Mouse (Mus musculus): Measurements from ENCODE around the gene Lhx9.
A peak's percentile ranks its signal among the peaks of the same experiment; 100 is the strongest.
"Not testable (repeated sequence)": the region's sequence is repeated elsewhere in the genome, so short reads cannot be mapped to it uniquely, and the experiment has no call there.

Gene Lhx9

GRCm38 (mm10) chr1:138848511-138849109 is at the start of gene Lhx9:
Gene Lhx9 (minus strand): TSS chr1:138848577.
- no peaks in the 10 kb centered on the region for H3K36me3 ChIP-seq (ENCODE audit: insufficient read depth, low read length)
- no peaks in the 10 kb centered on the region for H3K9me3 ChIP-seq (ENCODE audit: low read length)
- peaks cover 45% of the 10 kb centered on the region for H3K4me1 ChIP-seq (replicated peaks; ENCODE audit: low read depth, low read length)
- peaks cover 89% of the 10 kb centered on the region for H3K27me3 ChIP-seq (ENCODE audit: insufficient read depth, low read length)
- peak within 1 kb of the TSS; percentile 74 for H3K4me3 ChIP-seq (replicated peaks; ENCODE audit: low read length)
- TF ChIP-seq POU5F1 (IDR thresholded peaks at IDR 0.05; ENCODE audit: borderline replicate concordance, low read length) = no peak
- TF ChIP-seq CTCF (conservative IDR thresholded peaks at IDR 0.05; ENCODE audit: low read length) = no peak
- no peak for TF ChIP-seq NANOG (IDR thresholded peaks at IDR 0.05; ENCODE audit: borderline replicate concordance, low read length)

GRCm38 (mm10) chr1:138896088-138896487 is 47.7 kb upstream of the Lhx9 start:
- no peaks in the 10 kb centered on the region for H3K27me3 ChIP-seq (ENCODE audit: insufficient read depth, low read length)
- no peaks in the 10 kb centered on the region for H3K36me3 ChIP-seq (ENCODE audit: insufficient read depth, low read length)
- TF ChIP-seq POU5F1 (IDR thresholded peaks at IDR 0.05; ENCODE audit: borderline replicate concordance, low read length) (no peak), CTCF (conservative IDR thresholded peaks at IDR 0.05; ENCODE audit: low read length) (no peak), NANOG (IDR thresholded peaks at IDR 0.05; ENCODE audit: borderline replicate concordance, low read length) (no peak)
- H3K4me1 ChIP-seq (replicated peaks; ENCODE audit: low read depth, low read length) = no peaks in the 10 kb centered on the region
- H3K9me3 ChIP-seq (ENCODE audit: low read length) = no peaks in the 10 kb centered on the region
- no peak overlapping the region for H3K4me3 ChIP-seq (replicated peaks; ENCODE audit: low read length)

- no peaks in the 10 kb centered on the region for H3K36me3 ChIP-seq (ENCODE audit: insufficient read depth, low read length)
- H3K4me3 ChIP-seq (replicated peaks; ENCODE audit: low read length) = no peak overlapping the region
- H3K27me3 ChIP-seq (ENCODE audit: insufficient read depth, low read length) = no peaks in the 10 kb centered on the region
- peaks cover 15% of the 10 kb centered on the region for H3K9me3 ChIP-seq (ENCODE audit: low read length)
- 0 out of 2 replicates have a peak, but pooled peaks cover 3% of the 10 kb centered on the region for H3K4me1 ChIP-seq (replicated peaks; ENCODE audit: low read depth, low read length)
- TF ChIP-seq POU5F1 (IDR thresholded peaks at IDR 0.05; ENCODE audit: borderline replicate concordance, low read length) (no peak), NANOG (IDR thresholded peaks at IDR 0.05; ENCODE audit: borderline replicate concordance, low read length) (no peak), CTCF (conservative IDR thresholded peaks at IDR 0.05; ENCODE audit: low read length) (no peak)
Measured at GRCm38 (mm10) chr1:138877470-138878254, 29.3 kb upstream of the Lhx9 start.

GRCm38 (mm10) chr1:138876371-138877045 is 28.1 kb upstream of the Lhx9 start:
- H3K36me3 ChIP-seq (ENCODE audit: insufficient read depth, low read length) = no peaks in the 10 kb centered on the region
- H3K4me3 ChIP-seq (replicated peaks; ENCODE audit: low read length) = 0 out of 2 replicates have a peak overlapping the region, but pooled peaks have one; percentile 7
- H3K27me3 ChIP-seq (ENCODE audit: insufficient read depth, low read length) = no peaks in the 10 kb centered on the region
- peaks cover 15% of the 10 kb centered on the region for H3K9me3 ChIP-seq (ENCODE audit: low read length)
- H3K4me1 ChIP-seq (replicated peaks; ENCODE audit: low read depth, low read length) = 0 out of 2 replicates have a peak, but pooled peaks cover 3% of the 10 kb centered on the region
- TF ChIP-seq CTCF (conservative IDR thresholded peaks at IDR 0.05; ENCODE audit: low read length) (no peak), POU5F1 (IDR thresholded peaks at IDR 0.05; ENCODE audit: borderline replicate concordance, low read length) (no peak), NANOG (IDR thresholded peaks at IDR 0.05; ENCODE audit: borderline replicate concordance, low read length) (no peak)

GRCm38 (mm10) chr1:138856101-138856950 is 7.9 kb upstream of the Lhx9 start, which contains the start of gene 2310009B15Rik:
Gene 2310009B15Rik (minus strand): TSS chr1:138856852.
- peaks cover 13% of the 10 kb centered on the region for H3K4me1 ChIP-seq (replicated peaks; ENCODE audit: low read depth, low read length)
- not testable (repeated sequence) for H3K9me3 ChIP-seq (ENCODE audit: low read length); H3K36me3 ChIP-seq (ENCODE audit: insufficient read depth, low read length)
- peaks cover 14% of the 10 kb centered on the region for H3K27me3 ChIP-seq (ENCODE audit: insufficient read depth, low read length)
- H3K4me3 ChIP-seq (replicated peaks; ENCODE audit: low read length) = peak within 1 kb of the TSS; percentile 73

GRCm38 (mm10) chr1:138850823-138851222 is 2.4 kb upstream of the Lhx9 start:
- Histone ChIP-seq H3K4me1 (replicated peaks; ENCODE audit: low read depth, low read length) (peaks cover 41% of the 10 kb centered on the region), H3K27me3 (ENCODE audit: insufficient read depth, low read length) (peaks cover 67% of the 10 kb centered on the region), H3K4me3 (replicated peaks; ENCODE audit: low read length) (no peak overlapping the region), H3K36me3 (ENCODE audit: insufficient read depth, low read length) (peaks cover 5% of the 10 kb centered on the region; the same call in 1 of the 2 replicates), H3K9me3 (ENCODE audit: low read length) (no peaks in the 10 kb centered on the region)
- TF ChIP-seq CTCF (conservative IDR thresholded peaks at IDR 0.05; ENCODE audit: low read length) = no peak
- TF ChIP-seq NANOG (IDR thresholded peaks at IDR 0.05; ENCODE audit: borderline replicate concordance, low read length) = no peak
- TF ChIP-seq POU5F1 (IDR thresholded peaks at IDR 0.05; ENCODE audit: borderline replicate concordance, low read length) = no peak

- H3K9me3 ChIP-seq (ENCODE audit: low read length) = no peaks in the 10 kb centered on the region
- H3K27me3 ChIP-seq (ENCODE audit: insufficient read depth, low read length) = peaks cover 73% of the 10 kb centered on the region
- peaks cover 40% of the 10 kb centered on the region for H3K4me1 ChIP-seq (replicated peaks; ENCODE audit: low read depth, low read length)
- TF ChIP-seq NANOG (IDR thresholded peaks at IDR 0.05; ENCODE audit: borderline replicate concordance, low read length) (no peak), POU5F1 (IDR thresholded peaks at IDR 0.05; ENCODE audit: borderline replicate concordance, low read length) (no peak), CTCF (conservative IDR thresholded peaks at IDR 0.05; ENCODE audit: low read length) (no peak)
- peaks cover 4% of the 10 kb centered on the region; the same call in 1 of the 2 replicates for H3K36me3 ChIP-seq (ENCODE audit: insufficient read depth, low read length)
- H3K4me3 ChIP-seq (replicated peaks; ENCODE audit: low read length) = no peak overlapping the region
Measured at GRCm38 (mm10) chr1:138850161-138850539, 1.8 kb upstream of the Lhx9 start.

Measured in E14TG2a.4 (cell line).